Mouse (Mus musculus): ENCODE data around the gene Fcgrt. TPM values are rescaled to one million over a fixed set of nuclear protein-coding genes. Genes with fewer than 3 reads are reported as not detected.

The Fcgrt gene
- 84.8 and 148 TPM in 2 replicates for polyA plus RNA-seq (2012; rRNA removed; ENCODE audit: low replicate concordance)

DNA sequence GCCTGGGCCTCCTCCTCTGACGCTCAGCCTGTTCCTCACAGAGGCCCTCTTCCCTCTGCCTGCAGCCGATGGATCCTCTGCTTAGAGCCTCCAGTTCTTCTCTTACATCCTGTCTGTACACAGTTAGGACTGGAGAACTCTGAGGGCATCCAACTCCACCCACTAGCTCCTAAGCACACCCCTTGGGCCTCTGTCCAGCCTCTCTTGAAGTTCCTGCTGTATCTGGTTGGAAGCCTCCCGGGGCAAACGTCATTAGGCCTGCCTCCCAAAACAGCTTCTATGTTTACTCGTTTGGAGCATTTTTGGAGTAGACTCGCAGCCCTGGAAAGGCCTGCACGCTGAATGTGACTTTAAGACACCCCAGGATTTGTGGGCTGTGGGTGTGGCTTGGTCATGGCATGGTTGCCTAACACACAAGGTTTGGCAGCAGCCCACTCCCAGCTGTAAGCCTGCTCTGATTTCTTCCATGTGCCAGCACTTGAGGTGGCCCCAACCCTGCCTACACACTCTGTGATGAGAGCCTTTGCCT lies at the start of gene Fcgrt:
TSS of gene Fcgrt (minus strand) at position 200 of the 529 bp plus-strand sequence.

GRCm38 (mm10) chr7:45135993-45136567 lies 32.4 kb upstream of the Fcgrt start, which contains the start of the genes Gm45713 and Flt3l:
Gene Gm45713 (minus strand): TSS chr7:45136231.
Gene Flt3l (minus strand): TSS chr7:45136432.

DNA sequence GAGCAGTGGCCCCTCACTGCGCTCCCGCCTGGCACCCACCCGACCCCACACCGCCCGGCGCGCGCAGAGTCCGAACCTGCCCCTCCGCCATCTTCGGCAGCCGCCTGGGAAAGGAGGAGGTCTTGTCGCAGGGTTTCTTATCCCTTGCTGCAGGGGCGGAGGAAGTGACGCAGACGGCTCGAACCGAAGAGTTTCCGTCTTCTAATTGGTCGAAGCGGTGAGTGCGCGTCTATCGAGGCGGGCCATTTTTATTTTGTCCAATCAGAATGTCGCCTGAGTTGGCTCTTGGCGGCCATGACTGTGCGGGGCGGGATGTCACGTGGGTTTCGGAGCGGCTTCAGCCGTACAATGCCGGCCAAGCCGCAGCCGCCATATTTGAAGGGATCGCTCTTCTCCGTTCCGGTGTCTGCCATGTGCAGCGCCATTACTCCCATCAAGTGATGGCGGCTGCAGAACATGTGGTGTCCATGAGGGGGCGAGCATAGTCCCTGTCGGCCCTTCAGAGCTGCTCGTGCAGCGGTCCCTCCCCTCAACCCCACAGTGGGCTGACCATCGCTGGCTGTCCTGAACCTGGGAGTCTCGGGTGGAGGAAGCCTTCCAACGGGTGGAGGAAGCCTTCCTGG lies 25.1 kb upstream of the Fcgrt start, which contains the start of gene Rpl13a:
TSS of gene Rpl13a (minus strand) at position 138 of the 623 bp plus-strand sequence.

GRCm38 (mm10) chr7:45124224-45125143 lies 20.8 kb upstream of the Fcgrt start, which contains the start of gene Rps11:
Gene Rps11 (minus strand): TSS chr7:45124439.

DNA sequence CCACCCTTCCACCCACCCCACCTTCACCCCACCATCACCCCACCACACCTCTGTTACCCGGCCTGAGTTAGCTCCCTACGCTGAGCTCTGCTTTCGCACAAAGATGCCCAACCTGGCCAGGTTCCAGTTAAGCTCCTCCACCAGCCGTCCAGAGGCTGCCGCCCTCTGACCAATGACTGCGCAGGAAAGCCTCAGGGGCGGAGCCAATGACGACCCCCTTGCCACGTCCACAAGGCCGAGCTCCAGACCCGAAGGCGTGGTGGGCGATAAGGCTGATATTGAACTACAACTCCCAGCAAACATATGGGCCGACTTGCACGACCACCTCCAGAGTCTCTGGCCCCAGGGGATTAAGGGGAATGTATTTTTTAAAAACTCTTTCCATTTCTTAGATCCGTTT lies 11.6 kb downstream of the Fcgrt start, which contains the start of gene Rcn3:
TSS of gene Rcn3 (minus strand) at position 174 of the 400 bp plus-strand sequence.

DNA sequence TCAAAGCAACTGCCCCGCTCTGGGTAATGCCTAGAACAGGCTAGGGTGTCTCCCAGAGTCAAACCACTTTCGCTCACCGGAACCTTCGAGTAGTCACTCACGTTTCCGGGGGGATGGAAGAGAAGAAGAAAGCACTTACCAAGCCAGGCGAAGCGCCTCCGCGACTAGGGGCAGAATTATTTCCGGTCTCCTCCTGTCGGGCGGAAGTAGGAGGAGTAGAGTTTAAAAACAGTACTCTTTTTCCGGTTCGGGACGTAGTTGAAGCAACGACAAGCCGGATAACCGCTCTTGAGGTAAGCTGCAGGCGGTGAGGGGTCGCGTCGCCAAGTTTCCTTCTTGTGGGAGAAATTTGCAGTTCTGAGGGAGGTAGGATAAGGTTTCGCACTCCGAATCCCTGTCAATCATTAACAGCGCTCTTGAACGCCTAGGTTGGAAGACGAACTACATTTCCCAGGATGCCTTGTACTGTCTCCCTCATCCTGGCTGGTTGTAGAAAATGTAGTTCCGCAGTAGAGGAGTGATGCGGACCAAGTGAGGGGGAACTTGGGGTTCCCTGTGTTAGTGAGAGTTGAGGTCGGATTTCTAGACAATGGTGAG lies 41.3 kb downstream of the Fcgrt start, which contains the start of the genes Nosip and Prrg2:
TSS of gene Nosip (plus strand) at position 191 of the 597 bp plus-strand sequence.
TSS of gene Prrg2 (minus strand) at position 439 of the 597 bp plus-strand sequence.

GRCm38 (mm10) chr7:45052862-45053116 lies 50.9 kb downstream of the Fcgrt start, which contains the start of gene Prr12:
Gene Prr12 (minus strand): TSS chr7:45052881.

Other genes with a start within 250 kb of the Fcgrt start
- gene Pnkp, start 246.7 kb downstream of the Fcgrt start, polyA plus RNA-seq (2012; rRNA removed; ENCODE audit: low replicate concordance): 50.8 and 86.4 TPM in 2 replicates
- 116 and 164 TPM in 2 replicates for gene Ptov1, start 234.1 kb downstream of the Fcgrt start, polyA plus RNA-seq (2012; rRNA removed; ENCODE audit: low replicate concordance)
- gene Med25, start 211.1 kb downstream of the Fcgrt start, polyA plus RNA-seq (2012; rRNA removed; ENCODE audit: low replicate concordance): 280 and 331 TPM in 2 replicates
- 34.2 and 46.4 TPM in 2 replicates for gene Fuz, start 207.8 kb downstream of the Fcgrt start, polyA plus RNA-seq (2012; rRNA removed; ENCODE audit: low replicate concordance)
- 76.5 and 82.3 TPM in 2 replicates for gene Ap2a1, start 174.4 kb downstream of the Fcgrt start, polyA plus RNA-seq (2012; rRNA removed; ENCODE audit: low replicate concordance)
- gene Tsks, start 160.6 kb downstream of the Fcgrt start, polyA plus RNA-seq (2012; rRNA removed; ENCODE audit: low replicate concordance): 0.49 TPM in 1 of 2 replicates, not detected in the other
- gene Cpt1c, start 129.0 kb downstream of the Fcgrt start, polyA plus RNA-seq (2012; rRNA removed; ENCODE audit: low replicate concordance): 6.7 and 11.1 TPM in 2 replicates
- gene Prmt1, start 117.3 kb downstream of the Fcgrt start, polyA plus RNA-seq (2012; rRNA removed; ENCODE audit: low replicate concordance): 45.6 and 61.7 TPM in 2 replicates
- 70.7 and 84.2 TPM in 2 replicates for gene Irf3, start 106.2 kb downstream of the Fcgrt start, polyA plus RNA-seq (2012; rRNA removed; ENCODE audit: low replicate concordance)
- gene Bcl2l12, start 105.1 kb downstream of the Fcgrt start, polyA plus RNA-seq (2012; rRNA removed; ENCODE audit: low replicate concordance): 26.3 and 28.8 TPM in 2 replicates
- 59.7 and 64.8 TPM in 2 replicates for gene Scaf1, start 87.5 kb downstream of the Fcgrt start, polyA plus RNA-seq (2012; rRNA removed; ENCODE audit: low replicate concordance)
- gene Rras, start 85.9 kb downstream of the Fcgrt start, polyA plus RNA-seq (2012; rRNA removed; ENCODE audit: low replicate concordance): 76.8 and 77.3 TPM in 2 replicates
- 8.5 and 9.7 TPM in 2 replicates for gene Prr12, start 51.0 kb downstream of the Fcgrt start, polyA plus RNA-seq (2012; rRNA removed; ENCODE audit: low replicate concordance)
- 47.3 and 54.0 TPM in 2 replicates for gene Nosip, start 41.4 kb downstream of the Fcgrt start, polyA plus RNA-seq (2012; rRNA removed; ENCODE audit: low replicate concordance)
- gene Prrg2, start 41.2 kb downstream of the Fcgrt start, polyA plus RNA-seq (2012; rRNA removed; ENCODE audit: low replicate concordance): 145 and 313 TPM in 2 replicates
- 42.1 and 62.3 TPM in 2 replicates for gene Rcn3, start 11.6 kb downstream of the Fcgrt start, polyA plus RNA-seq (2012; rRNA removed; ENCODE audit: low replicate concordance)
- 86.3 and 120 TPM in 2 replicates for gene Rps11, start 20.6 kb upstream of the Fcgrt start, polyA plus RNA-seq (2012; rRNA removed; ENCODE audit: low replicate concordance)
- 462 and 1,279 TPM in 2 replicates for gene Rpl13a, start 24.9 kb upstream of the Fcgrt start, polyA plus RNA-seq (2012; rRNA removed; ENCODE audit: low replicate concordance)
- gene Gm45713, start 32.4 kb upstream of the Fcgrt start, polyA plus RNA-seq (2012; rRNA removed; ENCODE audit: low replicate concordance): 2.6 TPM in 1 of 2 replicates, not detected in the other
- 41.6 and 41.8 TPM in 2 replicates for gene Flt3l, start 32.6 kb upstream of the Fcgrt start, polyA plus RNA-seq (2012; rRNA removed; ENCODE audit: low replicate concordance)
- gene Pih1d1, start 50.5 kb upstream of the Fcgrt start, polyA plus RNA-seq (2012; rRNA removed; ENCODE audit: low replicate concordance): 33.6 and 51.7 TPM in 2 replicates
- 214 and 420 TPM in 2 replicates for gene Aldh16a1, start 50.7 kb upstream of the Fcgrt start, polyA plus RNA-seq (2012; rRNA removed; ENCODE audit: low replicate concordance)
- gene Slc17a7, start 60.1 kb upstream of the Fcgrt start, polyA plus RNA-seq (2012; rRNA removed; ENCODE audit: low replicate concordance): 0.07 and 0.09 TPM in 2 replicates
- not detected in 2 replicates for gene Gfy, start 75.7 kb upstream of the Fcgrt start, polyA plus RNA-seq (2012; rRNA removed; ENCODE audit: low replicate concordance)
- not detected in 2 replicates for gene Pth2, start 77.1 kb upstream of the Fcgrt start, polyA plus RNA-seq (2012; rRNA removed; ENCODE audit: low replicate concordance)
- gene Ccdc155, start 101.0 kb upstream of the Fcgrt start, polyA plus RNA-seq (2012; rRNA removed; ENCODE audit: low replicate concordance): 0.04 TPM in 1 of 2 replicates, not detected in the other
- 0.11 and 1.4 TPM in 2 replicates for gene Dkkl1, start 108.3 kb upstream of the Fcgrt start, polyA plus RNA-seq (2012; rRNA removed; ENCODE audit: low replicate concordance)
- gene Tead2, start 111.9 kb upstream of the Fcgrt start, polyA plus RNA-seq (2012; rRNA removed; ENCODE audit: low replicate concordance): 7.2 and 14.7 TPM in 2 replicates
- 12.2 and 41.2 TPM in 2 replicates for gene Cd37, start 135.3 kb upstream of the Fcgrt start, polyA plus RNA-seq (2012; rRNA removed; ENCODE audit: low replicate concordance)
- gene Slc6a16, start 137.2 kb upstream of the Fcgrt start, polyA plus RNA-seq (2012; rRNA removed; ENCODE audit: low replicate concordance): not detected in 2 replicates
- 0.13 TPM in 1 of 2 replicates, not detected in the other for gene Slc6a21, start 173.7 kb upstream of the Fcgrt start, polyA plus RNA-seq (2012; rRNA removed; ENCODE audit: low replicate concordance)
- gene Trpm4, start 229.9 kb upstream of the Fcgrt start, polyA plus RNA-seq (2012; rRNA removed; ENCODE audit: low replicate concordance): 125 and 254 TPM in 2 replicates
- gene Hrc, start 231.4 kb upstream of the Fcgrt start, polyA plus RNA-seq (2012; rRNA removed; ENCODE audit: low replicate concordance): 0.09 and 0.55 TPM in 2 replicates

Data from duodenum, adult 2 months (tissue).